Mouse (Mus musculus) kidney, adult 11 months (tissue): ENCODE results near the gene Ptgfrn.

ENCODE experiments used
- DNase-seq: peaks from one replicate; pipeline ENCODE4 v3.0.0; 2022

The Ptgfrn gene

DNA sequence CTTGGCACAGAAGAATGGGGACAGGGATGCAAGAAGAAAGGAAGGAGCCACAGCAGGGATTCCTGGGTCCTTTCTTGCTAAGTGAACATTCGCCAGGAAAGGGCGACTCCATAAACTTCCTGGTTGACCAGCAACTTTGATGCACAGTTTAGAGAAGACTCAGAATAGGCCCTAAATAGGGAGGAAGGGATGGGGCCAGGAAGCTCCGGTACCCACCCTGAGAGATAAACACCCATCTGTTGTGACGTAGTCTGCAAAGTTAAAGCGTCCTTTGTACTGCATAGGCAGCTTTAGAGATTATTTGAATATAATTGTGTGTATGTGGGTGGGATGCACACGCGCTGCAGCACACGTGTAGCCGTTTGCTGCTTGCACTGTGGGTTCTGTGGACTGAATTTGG is 75.6 kb downstream of the Ptgfrn start:
- no peak for DNase-seq

DNA sequence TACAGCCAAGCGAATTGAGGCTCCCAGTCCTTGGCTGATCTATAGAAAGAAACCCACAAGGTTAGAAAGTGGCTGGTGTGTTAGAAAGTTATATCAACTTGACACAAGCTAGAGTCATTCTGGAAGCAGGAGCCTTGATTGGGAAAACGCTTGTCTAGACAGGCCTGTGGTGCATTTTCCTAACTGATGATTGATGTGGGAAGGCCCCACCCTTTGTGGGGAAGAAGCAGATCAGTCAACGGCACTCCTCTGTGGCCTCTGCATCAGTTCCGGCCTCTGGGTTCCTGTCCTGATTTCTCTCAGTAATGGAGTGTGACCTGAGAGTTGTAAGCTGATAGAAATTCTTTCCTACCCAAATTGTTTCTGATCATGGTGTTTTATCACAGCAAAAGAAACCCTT is 76.4 kb downstream of the Ptgfrn start:
- DNase-seq, result no peak

DNA sequence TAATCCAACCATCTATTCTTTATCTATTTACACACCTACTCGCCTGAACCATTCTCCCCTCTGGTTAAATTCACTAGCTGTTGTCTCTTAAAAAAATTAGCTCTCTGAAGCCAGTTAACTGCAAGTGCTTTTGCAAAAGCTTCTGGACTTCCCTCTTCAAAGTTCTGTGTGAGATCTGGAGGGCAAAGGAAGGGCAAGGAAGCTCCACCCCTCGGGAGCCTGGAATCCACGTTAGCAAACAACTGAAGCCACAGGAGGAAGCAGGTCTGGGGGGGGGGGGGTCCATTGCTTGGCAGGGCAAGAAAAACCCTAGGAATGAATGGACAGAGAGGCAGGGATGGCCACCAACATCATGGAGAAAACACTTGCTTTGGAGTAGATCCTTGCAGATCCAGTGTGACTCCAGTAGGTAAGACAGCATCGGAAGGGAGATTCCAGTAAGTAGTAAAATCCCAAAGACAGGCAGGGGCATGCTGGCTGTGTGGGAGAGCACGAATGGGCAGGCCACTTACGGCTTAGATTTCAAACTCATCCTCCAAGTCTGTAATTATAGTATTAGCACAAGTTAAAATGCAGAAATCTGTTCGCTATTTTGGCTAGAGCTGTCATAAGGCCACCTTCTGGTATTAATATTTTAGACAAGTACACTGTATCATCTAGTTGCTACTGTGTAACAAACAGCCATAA is 78.5 kb downstream of the Ptgfrn start:
- no peak for DNase-seq

DNA sequence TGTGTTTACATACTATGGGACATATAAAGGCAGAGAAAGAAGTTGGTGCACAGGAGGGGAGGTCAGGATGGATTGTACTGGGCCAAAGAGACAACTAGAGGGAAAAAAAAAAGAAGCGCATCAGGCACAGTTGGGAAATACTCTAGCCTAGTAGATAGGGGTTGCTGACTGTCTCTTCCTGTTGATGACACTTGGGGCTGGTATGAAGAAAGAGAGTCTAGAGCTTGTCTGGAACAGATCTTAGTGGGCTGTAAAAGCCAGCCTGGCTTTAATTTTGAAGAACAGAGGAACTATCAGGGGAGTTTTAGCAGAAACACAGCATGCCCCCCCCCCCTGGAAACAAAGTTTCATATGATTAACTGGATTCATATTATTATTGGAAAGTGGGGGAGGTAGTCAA is 79.4 kb downstream of the Ptgfrn start:
- no peak for DNase-seq

DNA sequence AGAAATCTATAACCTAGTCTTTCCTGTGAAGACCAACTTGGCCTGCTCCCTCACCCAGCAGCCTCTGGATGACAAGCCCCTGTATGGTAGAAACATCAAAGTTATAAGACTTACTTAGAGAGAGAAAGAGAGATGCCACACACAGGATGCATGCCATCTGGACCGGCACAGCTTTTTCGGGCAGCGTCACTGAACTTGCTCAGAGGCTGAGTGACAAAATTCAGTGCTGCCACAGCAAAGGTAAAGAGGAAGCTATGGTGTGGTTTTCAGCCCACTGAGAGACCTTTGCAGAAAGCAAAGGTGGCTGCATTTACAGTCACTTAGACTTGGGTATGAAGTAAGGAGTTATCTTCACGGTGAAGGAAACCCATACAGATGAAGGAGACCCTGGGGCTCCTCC is 80.7 kb downstream of the Ptgfrn start, which contains the start of gene Cd101:
Gene Cd101, minus strand, starts transcription at position 218 of the 400 bp plus-strand sequence.
- DNase-seq, result no peak

DNA sequence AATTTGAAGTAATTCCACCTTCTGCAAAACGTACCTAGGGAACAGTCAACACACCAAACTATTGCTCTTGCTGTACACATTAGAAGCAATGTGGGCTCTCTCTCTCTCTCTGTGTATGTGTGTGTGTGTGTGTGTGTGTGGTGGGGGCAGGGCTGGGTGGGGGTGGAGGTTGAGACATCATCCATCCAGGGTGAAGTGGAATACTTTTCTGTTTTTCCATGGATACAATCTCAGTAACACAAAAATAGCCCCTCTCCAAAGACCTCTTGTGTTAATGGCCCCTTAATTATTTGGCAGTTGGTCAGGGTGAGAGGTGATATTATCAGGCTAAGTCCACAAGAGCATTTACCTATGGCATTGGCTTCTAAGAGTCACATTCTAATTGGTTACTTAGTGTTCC is 83.3 kb downstream of the Ptgfrn start:
- DNase-seq, result no peak

DNA sequence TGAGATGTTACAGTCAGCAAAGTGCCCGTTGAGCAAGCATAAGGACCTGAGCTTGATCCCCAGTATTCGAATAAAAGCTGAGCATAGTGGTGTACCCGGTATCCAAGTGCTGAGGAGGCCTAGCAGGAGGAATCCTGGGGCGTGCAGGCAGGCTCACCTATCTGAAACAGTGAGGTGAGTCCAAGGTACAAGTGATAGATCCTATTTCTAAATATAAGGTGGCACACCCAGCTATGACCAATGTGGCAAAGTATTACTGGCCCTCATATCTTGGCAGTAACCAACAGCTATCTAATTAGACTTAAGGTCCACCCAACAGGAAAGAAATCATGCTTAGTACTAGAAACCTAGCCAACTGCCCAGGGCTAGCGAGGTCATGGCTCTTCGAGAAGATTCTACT is 87.1 kb downstream of the Ptgfrn start:
- no peak for DNase-seq

DNA sequence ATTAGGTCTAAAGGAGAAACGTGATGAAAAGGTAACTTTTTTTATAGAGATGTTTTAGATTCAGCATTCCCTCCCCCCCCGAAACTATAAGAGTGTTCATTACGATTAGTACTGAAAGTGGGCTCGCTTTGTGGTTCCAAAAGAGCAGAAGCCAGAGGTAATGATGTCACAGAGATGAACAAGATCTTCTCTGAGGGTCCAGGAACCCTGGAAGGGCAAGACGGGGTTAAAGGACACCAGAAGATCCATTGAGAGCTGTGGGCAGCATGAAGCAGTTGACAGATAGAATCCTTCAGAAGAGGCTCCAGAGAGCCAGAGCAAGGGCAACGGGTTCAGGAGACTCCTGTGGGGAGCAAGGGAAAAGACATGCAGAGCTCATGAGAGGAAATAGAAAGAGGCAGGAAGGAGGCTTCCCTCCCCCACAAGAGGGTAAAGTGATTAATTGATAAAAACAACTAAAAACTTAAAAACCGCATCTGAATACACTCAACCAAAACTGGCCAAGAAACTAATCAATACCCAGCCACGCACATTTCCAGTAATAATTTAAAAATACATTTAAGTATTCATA is 88.5 kb downstream of the Ptgfrn start:
- no peak for DNase-seq

DNA sequence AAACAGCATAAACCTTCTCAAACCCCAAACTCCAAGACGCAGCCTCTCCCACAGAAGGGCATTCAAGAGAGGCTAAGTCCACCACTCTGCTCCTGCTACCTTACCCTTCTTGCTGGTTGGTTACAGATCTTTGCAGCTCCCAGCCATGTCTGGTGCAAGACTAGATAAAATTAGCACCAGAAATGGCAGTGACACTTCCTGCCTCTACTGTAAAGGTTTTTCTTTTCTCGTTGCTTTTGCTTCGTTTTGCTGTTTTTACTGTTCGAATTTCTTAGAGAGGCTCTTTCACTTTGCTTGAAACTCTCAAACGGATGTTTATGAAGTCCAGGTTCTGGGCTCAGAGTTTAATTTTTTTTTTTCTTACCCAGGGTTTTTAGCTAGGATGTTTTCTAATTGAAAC is 89.0 kb downstream of the Ptgfrn start:
- no peak for DNase-seq

DNA sequence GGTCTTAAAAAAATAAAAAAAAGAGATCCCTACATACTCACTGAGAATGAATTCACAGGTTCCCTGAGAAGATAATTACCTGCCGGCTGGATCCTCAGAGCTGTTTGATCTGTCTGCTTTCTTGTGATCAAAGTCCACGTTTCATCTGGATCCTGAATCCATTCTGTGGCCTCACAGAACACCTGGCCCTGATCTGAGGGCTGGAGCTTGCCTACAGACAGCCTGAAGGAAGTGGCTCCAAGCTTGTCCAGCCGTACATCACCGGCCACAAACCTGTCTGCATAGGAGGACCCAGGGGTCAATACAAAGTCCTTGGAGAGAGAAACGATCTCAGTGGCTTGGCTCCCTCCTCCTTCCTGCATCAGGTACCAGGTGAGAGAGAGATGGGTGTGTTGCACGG is 91.6 kb downstream of the Ptgfrn start:
- no peak for DNase-seq

DNA sequence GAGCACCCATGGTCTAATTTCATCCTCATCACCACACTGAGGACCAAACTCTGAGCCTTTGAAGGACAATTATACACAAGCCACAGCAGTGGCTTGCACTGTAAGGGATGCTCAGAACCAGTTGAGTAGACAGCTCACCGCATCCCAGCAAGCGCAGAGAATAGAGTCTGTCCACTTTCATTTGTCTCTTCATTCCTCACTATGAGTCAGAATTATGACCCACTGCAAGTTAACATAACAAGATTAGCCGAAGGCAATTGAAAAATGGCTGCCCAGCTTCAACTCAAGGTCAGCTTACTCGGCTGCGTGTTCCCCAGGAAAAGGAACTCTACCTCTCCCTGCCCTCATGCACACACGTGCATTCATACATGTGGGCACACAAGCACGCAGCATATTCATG is 94.0 kb downstream of the Ptgfrn start:
- DNase-seq, result no peak

DNA sequence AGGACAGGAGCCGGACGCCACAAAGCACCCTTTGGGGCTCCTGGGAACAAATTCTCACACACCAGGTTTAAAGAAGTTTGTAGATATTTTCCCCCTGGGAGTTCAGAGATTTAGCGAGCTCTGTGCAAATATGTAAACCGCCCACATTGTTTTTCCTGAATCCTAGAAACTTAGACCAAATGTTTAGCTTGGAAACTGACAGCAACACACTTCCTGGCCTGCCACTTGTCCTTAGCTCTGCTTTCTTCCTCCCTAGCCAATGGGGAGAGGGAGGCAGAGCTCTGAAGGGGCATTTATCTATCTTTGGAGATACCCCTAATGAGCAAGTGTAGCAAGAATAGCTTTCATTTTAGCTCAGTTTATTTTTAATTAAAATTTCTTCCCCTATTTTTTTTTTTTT is 94.8 kb downstream of the Ptgfrn start:
- no peak for DNase-seq

DNA sequence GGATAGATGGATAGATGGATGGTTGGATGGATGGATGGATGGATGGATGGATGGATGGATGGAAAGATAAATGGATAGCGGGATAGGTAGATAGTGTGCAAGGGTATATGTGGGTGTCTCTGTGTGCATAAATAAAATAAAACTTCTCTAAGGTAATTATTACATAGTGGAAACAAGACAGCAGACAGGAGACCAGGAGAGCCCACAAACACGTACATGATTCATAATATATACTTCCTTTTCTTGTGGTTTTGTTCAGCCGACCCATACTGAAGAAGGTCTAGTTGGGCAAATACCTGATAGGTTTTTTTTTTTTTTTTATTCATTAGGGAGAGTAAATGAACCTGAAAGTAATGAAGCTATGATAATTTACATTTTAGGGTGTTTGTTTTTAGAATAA is 96.5 kb downstream of the Ptgfrn start:
- no peak for DNase-seq

DNA sequence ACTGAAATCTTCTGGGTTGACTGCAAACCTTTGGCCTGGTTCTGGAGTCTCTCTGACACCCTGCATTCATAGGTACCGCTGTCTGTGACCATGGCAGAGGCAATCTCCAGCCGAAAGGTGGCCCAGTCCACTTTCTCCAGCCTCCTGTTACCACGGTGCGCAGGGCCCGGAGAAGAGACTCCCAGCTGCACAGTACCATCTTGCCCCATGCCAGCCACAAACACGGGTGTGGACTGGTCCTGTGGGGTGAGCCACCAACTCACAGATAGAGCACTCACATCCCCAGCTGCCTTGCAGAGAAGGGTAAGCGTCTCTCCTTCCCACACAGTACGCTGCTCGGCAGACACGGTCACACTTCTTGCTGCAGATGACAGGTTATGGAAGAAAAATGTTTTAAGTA is 97.1 kb downstream of the Ptgfrn start:
- no peak for DNase-seq

DNA sequence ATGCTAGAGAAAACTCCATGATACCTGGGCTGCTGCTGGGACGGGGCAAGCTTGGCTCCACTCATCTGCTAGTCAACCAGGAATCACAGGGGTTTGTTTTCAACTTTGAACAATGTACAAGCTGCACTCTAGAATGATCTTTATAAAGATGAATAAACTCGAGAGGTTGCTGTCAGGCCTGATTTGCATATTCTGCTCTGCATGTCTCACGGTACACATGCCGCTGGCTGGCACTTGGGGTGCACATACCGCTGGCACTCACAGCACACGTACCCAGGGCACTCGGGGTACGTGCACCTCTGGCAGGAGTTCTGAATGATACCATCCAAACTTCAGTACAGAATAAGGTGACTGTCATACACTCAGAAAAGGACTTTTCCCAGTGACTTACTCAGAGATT is 97.5 kb downstream of the Ptgfrn start:
- DNase-seq, result no peak

DNA sequence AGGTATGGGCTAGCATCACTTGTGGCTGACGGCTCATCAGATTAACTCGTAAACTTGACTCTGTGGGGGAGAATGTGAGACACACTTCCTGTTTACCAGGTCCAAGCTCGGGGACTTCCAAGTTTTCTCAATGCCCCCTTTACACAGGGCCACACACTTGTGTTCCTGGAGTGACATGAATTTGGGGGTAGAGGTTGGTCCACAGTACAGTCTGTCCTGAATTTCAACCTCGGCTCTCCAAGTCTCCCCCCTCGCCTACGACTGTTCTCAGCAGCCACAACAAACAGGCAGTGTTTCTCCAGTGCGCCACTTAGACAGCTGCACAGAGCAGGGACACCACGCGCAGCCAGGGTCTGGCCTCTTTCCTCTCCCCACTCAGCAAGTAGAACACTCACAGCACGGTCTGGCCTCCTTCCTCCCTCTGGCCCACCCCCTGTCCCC is 97.9 kb downstream of the Ptgfrn start:
- no peak for DNase-seq

DNA sequence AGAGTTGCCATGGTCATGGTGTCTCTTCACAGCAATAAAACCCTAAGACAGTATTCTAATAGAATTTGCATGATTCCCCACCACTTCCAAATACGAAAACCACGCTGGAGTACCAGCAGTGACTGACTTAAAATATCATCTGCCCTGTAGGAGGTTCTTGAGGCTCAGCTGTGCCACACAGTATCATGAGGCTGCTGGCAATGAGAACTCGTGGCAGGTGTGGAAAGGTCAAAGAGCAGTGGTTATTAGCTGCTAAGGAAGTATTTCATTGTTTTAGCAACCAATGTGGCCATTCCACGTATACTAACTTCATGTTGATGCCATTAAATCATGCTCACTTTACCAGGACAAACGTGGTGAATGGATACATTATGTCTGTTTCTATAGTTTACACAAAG is 98.9 kb downstream of the Ptgfrn start:
- DNase-seq, result no peak

DNA sequence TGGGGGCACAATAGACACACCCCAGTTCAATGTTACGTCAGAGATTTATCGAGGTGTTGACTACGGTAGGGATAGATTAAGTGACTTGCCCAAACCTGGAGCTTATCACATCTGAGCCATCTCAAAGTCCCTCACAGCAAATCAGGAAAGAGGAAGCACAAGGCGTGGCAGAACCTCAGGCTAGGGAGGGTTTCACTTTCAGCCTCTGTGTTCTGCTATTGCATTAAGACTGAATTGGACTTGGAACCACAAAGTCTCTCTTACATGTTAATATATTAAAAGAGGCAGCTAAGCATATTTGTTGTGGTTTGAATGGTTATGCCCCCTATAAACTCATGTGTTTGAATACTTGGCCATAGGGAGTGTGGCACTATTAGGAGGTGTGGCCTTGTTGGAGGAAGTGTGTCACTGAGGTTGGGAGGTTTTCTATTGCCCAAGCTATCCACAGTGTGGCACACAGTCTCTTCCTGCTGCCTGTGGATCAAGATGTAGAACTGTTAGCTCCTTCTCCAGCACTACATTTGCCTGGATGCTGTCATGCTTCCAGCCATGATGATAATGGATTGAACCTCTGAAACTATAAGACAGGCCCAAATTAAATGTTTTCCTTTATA is 99.4 kb downstream of the Ptgfrn start:
- no peak for DNase-seq

DNA sequence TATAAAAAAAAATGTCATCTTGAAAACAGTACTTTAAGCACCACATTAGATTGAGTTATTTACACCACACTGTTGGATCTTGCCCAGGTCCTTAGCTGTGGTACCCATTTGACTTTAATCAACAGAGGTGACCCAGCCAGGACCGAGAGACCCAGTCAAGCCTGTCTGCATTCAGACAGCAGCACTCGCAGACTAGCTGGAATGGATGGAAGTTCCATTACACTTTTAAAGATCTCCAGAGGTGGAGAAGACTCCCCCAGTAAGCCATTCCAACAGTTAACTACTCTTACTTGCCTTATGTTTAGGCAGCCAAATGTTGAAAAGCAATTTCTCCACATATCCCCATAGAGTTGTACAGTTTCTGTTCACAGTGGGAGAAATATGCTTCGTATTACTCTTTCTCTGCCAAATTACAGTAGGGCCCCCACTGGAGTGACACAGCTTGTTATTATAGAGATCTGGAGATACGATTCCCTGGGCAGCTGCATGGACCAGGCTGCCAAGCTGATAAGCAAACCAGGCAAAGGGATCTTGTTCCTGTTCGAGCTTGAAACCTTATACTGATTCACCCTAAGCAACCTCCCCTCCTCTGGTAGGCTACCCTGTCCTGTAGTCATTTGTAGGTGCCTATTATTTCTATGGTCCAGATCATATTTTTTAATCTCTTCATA is 102.8 kb downstream of the Ptgfrn start:
- DNase-seq, result no peak

DNA sequence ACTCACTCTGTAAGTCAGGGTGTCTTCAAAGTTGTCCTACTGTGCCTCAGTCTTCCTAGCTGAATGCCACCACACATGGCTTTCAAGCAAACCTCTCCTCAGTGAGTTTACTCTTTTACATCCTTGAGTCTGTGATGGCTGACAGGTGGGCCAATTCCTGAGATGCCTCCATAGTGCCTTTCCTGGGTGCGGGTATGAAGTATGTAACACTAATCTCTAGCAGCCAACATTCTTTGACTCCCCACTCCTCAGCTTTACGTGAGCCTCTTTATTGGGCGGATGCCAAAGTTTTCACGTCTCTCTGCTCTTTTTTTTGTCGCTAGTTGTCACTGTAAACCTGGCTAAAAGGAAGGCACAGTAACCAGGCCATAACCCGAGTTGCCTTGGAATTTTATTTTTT is 104.7 kb downstream of the Ptgfrn start:
- DNase-seq, result no peak

DNA sequence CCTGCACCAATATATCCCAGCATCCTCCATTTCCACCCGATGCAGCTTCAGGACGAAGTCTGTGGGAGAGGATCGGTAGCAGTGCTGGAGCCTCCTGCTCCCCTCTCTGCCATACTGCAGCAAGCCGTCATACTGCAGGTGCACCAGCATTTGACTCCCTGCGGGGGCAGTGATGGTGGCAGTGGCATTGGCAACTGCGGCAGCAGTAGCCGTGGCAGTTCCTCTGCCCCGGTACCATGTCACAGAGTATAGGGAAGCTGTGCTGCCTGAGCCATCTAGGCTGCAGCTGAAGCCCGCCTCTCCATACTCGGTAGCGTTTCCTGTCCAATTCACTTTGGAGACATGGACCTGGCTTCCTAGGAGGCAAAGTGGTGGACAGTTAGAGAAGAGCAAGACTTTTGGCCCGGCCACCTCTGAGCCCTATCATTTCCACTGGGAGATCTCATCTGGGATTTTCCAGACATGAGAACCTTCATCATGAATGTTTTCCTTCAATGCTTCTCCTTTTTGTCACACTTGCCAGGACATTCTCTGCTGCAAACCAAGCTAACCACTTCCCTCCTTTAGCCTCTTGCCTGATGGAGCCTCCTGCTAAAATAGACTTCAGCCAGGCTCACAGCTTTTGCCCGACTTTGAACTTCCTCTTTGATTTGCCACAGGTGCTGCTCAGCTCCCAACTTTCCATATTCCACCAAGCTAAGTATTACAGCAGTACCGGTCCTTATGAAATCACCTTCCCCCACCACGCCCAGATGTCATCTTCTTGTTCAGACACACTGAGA is 106.3 kb downstream of the Ptgfrn start:
- DNase-seq, result no peak

DNA sequence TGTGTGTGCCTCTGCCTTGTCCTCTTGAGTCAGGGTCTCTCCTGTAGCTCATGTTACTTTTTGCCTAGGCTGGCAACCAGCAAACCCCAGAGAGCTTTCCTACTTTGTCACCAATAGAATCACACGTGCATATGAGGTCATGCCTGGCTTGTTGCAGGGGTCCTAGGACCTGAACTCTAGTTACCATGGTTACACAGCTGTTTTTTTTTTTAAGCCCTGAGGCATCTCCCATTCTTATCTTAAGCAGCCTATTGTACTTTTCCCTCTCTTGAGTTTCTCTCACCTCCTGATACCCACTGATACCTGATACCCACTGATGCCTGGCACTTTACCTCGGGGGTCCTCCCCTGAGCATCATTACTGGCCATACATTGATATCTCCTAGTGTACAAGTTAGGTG is 110.3 kb downstream of the Ptgfrn start:
- no peak for DNase-seq

DNA sequence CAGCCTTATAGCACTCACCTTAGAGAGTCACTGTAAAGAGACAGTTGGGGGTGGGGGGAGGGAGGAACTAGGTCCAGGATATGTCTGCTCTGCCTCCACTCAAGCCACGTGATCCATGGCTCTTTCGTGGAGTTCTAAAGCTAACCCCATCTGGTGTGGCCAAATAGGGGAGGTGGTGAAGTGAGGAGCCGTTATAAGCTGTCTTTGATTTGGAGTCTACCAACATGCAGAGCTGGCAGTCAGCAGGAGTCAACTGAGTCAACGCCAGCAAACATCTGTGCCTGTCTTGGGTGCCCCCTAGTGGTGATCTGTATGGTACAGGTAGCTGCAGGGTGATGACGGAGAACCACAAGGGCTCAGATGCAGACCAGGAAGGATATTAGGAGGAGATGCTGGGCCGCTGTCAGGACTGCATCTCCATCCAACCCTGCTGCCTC is 111.2 kb downstream of the Ptgfrn start:
- DNase-seq, result peak; percentile 36
